Mouse (Mus musculus) liver, embryonic 14.5 days (tissue): Measurements from ENCODE around the gene Idh2.

Source experiments
- CTCF ChIP-seq: IDR thresholded peaks from 2 replicates; pipeline ENCODE4 v1.5.1; 2016; ENCODE audit warnings: antibody characterized with exemption, low read depth, control low read depth
- EP300 ChIP-seq: IDR thresholded peaks from 2 replicates; pipeline ENCODE4 v1.6.1; 2016; ENCODE audit warnings: antibody characterized with exemption, low read depth

DNA sequence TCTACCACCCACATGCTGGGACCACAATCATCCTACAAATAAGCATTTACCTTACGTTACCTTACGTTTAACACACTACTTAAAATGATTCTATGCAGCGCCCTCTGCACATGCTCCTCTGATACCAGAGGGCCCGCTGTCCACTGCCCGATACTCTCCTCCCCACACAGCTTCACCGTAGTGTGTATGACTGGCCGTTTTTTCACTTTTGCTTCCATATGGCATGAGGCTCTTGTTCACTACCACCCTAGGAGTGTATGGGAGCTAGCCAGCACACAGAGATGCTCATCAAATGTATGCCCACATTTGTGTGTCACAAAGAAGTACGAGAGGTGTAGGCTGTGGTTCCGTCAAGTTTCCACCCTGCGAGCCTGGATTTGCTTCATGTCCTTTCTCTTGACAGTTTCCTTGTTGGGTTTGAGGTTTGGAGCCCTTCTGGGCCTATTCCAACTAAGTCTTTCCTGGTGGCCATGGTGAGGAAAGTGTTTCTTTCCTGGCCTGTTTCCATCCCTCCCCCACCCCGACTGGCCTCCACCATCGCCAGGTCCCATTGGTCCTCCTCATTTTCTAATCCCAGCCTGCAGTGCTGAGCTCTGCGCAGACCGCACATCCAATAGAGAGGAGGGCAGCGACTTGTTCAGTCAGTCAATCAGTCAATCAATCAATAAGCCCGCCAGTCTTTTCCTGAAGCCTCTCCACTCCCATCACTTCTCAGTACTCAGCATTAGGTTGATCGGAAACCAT lies 52.9 kb downstream of the Idh2 start:
- no peak for TF ChIP-seq CTCF
- no peak for TF ChIP-seq EP300
